Mouse (Mus musculus) hindbrain, embryonic 11.5 days (tissue): ENCODE measurements around the gene Nrap. TPM values are rescaled to one million over a fixed set of nuclear protein-coding genes. Genes with fewer than 3 reads are reported as not detected.

Experiments used
- ATAC-seq: fragments of 200-750 bp; cut with Nextera tagmentation; 2 replicates; pipeline ENCODE4 v1.8.0; 2017; ENCODE audit warnings: mild to moderate bottlenecking, moderate TSS enrichment, moderate library complexity; ENCODE audit not compliant: low FRiP score
- DNase-seq: peaks from one replicate; pipeline ENCODE4 v3.0.0-alpha.2; 2015; ENCODE audit warnings: low spot score
- H3K27ac ChIP-seq: fragments of 300-500 bp; sonication (generic); 2 replicates; pipeline ENCODE4 v1.5.1; 2014; ENCODE audit warnings: mild to moderate bottlenecking, low read depth, low read length
- H3K27me3 ChIP-seq: fragments of 300-500 bp; sonication (generic); 2 replicates; pipeline ENCODE4 v1.6.1; 2014; ENCODE audit warnings: mild to moderate bottlenecking, low read length, moderate library complexity, mixed read lengths; ENCODE audit not compliant: control insufficient read depth, insufficient read depth
- H3K36me3 ChIP-seq: fragments of 300-500 bp; sonication (generic); 2 replicates; pipeline ENCODE4 v1.6.1; 2014; ENCODE audit warnings: mild to moderate bottlenecking, low read length, moderate library complexity, mixed read lengths; ENCODE audit not compliant: control insufficient read depth, insufficient read depth
- H3K4me1 ChIP-seq: fragments of 300-500 bp; sonication (generic); replicated peaks from 2 replicates; pipeline ENCODE4 v1.6.1; 2014; ENCODE audit warnings: low read length, mixed read lengths; ENCODE audit not compliant: control insufficient read depth, insufficient read depth
- H3K4me2 ChIP-seq: fragments of 300-500 bp; sonication (generic); replicated peaks from 2 replicates; pipeline ENCODE4 v1.6.1; 2014; ENCODE audit warnings: mild to moderate bottlenecking, low read depth, low read length
- H3K4me3 ChIP-seq: fragments of 300-500 bp; sonication (generic); 2 replicates; pipeline ENCODE4 v1.5.1; 2014; ENCODE audit warnings: low read depth, low read length
- H3K9ac ChIP-seq: fragments of 300-500 bp; sonication (generic); 2 replicates; pipeline ENCODE4 v1.6.1; 2014; ENCODE audit warnings: low read depth, low read length
- H3K9me3 ChIP-seq: fragments of 300-500 bp; sonication (generic); 2 replicates; pipeline ENCODE4 v1.6.1; 2016; ENCODE audit warnings: low read length; ENCODE audit not compliant: control insufficient read depth
- WGBS: fragments of 180-500 bp; shearing (Covaris S2); extraction: QIAGEN DNeasy Blood & Tissue Kit; methylation state at CpG from one replicate; pipeline ENCODE4 v1.1.7; 2014; 5-methylcytosine and 5-hydroxymethylcytosine counted together
- polyA plus RNA-seq: library from polyadenylated mRNA; unstranded; fragments of >200 nt; fragmentation: Nextera tagmentation; extraction: Ambion mirVana; gene quantifications from 2 replicates; pipeline ENCODE4 v1.2.1, GENCODE M21; 2014

The Nrap gene
- polyA plus RNA-seq, 1 experiment from 2014 or later = 0.22 TPM

- H3K9ac ChIP-seq = no peak overlapping the region
- WGBS = 58% methylated on average over 14 of the region's 14 CpGs
- no peak overlapping the region for H3K4me2 ChIP-seq
- DNase-seq (no peak), ATAC-seq (no peak)
- H3K4me3 ChIP-seq = no peak overlapping the region
- no peaks in the 10 kb centered on the region for H3K9me3 ChIP-seq
- no peak overlapping the region for H3K27ac ChIP-seq
- no peaks in the 10 kb centered on the region; the same call in 1 of the 2 replicates for H3K4me1 ChIP-seq
- H3K36me3 ChIP-seq = no peaks in the 10 kb centered on the region
- peaks cover 10% of the 10 kb centered on the region; the same call in 1 of the 2 replicates for H3K27me3 ChIP-seq
Observed at GRCm38 (mm10) chr19:56400200-56400599, 10.4 kb upstream of the Nrap start.

- DNase-seq (no peak), ATAC-seq (no peak)
- no peaks in the 10 kb centered on the region for H3K9me3 ChIP-seq
- no peak overlapping the region for H3K9ac ChIP-seq
- H3K36me3 ChIP-seq = no peaks in the 10 kb centered on the region
- H3K27ac ChIP-seq = no peak overlapping the region
- H3K27me3 ChIP-seq = peaks cover 13% of the 10 kb centered on the region; the same call in 1 of the 2 replicates
- H3K4me1 ChIP-seq = no peaks in the 10 kb centered on the region; the same call in 1 of the 2 replicates
- H3K4me2 ChIP-seq = no peak overlapping the region
- no peak overlapping the region for H3K4me3 ChIP-seq
Observed at GRCm38 (mm10) chr19:56398528-56398795, 8.6 kb upstream of the Nrap start.

DNA sequence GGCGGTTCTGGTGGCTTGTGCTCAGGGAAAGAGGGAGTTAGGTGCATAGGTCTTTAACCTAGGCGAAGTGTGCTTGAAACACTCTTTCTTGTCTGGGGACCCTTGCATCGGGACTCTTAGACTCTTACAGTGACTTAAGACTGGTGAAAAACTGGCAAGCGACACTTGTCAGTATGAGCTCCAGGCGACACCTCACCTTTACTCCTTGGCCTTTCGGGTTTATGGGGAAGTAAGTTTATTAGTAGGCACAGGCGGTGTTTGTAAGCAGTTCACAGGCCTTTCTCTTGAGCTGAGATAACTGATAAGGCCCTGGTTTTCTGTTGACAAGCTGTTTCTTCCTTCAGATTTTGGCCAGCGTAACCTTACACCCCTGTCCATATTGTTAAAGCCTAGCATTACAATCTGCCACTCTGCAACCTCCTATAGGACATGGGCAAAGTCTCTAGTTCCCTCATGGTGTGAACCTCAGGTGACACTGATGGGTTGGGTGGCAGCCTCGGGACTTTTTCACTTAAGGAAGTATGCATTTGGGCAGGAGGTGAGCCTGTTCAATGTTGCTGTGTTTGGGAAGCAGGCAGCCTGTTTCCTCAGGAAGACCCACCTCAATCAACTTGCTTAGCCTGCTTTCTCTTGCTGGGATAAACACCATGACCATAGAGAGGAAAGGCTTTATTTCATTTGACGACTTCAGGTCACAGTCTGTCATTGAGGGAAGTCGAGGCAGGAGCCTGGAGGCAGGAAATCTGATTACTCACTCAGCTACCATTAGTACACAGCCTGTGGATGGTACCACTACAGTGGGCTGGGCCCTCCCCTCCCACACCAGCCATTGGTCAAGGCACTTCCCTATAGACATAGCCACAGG, 8.1 kb upstream of the Nrap start:
- peaks cover 13% of the 10 kb centered on the region; the same call in 1 of the 2 replicates for H3K27me3 ChIP-seq

DNA sequence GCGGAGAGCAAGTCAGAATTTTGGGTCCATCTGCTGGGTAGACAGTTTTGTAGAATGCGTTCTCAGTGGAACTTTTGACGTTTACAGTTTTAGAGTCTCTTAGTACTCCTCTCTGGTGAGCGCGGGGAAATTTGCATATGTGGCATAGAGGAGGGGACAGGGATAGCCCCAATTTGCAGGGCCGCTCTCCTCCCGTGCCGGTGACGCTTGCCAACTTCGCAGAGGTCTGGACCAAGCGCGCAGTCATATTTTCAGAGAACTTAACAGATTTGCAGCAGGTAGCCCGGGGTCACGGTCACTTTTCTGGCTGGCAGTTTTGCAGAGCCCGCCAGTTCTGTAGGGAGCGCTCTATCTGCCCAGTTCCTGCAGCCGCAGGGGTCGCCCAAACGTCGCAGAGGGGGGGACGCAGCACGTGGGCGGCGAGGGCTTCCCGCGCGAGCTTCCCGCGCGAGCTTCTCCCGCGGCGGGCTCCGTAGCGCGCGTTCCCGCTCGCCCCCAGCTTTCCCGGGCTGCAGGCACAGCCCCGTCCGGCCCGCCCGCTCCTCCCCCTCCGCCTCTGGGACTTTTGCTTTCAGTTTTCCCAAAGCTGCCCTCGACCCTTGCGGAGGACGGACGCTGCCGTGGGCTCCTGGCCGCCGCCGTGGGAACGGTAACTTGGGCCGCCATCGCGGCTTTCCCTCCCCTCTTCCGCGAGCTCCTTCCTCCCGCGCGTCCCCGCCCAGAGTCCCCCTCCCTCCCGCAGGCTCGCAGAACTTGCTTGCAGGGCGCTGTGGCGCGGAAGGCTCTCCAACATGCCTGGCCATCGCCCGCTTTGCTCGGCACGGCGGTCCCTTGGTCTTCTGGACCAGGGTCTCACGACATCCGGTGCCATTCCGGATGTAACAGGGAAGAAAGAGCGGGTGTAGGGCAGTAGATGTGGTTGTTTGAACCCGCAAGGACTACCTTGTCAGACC, 7.1 kb upstream of the Nrap start, which contains the start of gene Casp7:
Casp7 (plus strand) TSS at position 461 of the 953 bp plus-strand sequence.
- peak; percentile 45 for ATAC-seq
- H3K27me3 ChIP-seq = peaks cover 13% of the 10 kb centered on the region; the same call in 1 of the 2 replicates

More for the DNA sequence above, 8.1 kb upstream of the Nrap start:
- Histone ChIP-seq H3K36me3 (no peaks in the 10 kb centered on the region), H3K27ac (peak overlapping the region; percentile 39; the same call in 1 of the 2 replicates), H3K4me2 (peak overlapping the region; percentile 99), H3K4me1 (no peaks in the 10 kb centered on the region; the same call in 1 of the 2 replicates), H3K9me3 (no peaks in the 10 kb centered on the region), H3K9ac (peak overlapping the region; percentile 74), H3K4me3 (peak overlapping the region; percentile 58)
- no peak for ATAC-seq
- DNase-seq = no peak
- 66% methylated on average over 11 of the region's 11 CpGs for WGBS

GRCm38 (mm10) chr19:56396227-56396626, 6.4 kb upstream of the Nrap start:
- Histone ChIP-seq H3K27ac (no peak overlapping the region), H3K9ac (no peak overlapping the region), H3K4me2 (peak overlapping the region; percentile 99), H3K4me1 (no peaks in the 10 kb centered on the region; the same call in 1 of the 2 replicates), H3K27me3 (peaks cover 13% of the 10 kb centered on the region; the same call in 1 of the 2 replicates), H3K4me3 (no peak overlapping the region), H3K36me3 (no peaks in the 10 kb centered on the region), H3K9me3 (no peaks in the 10 kb centered on the region)
- ATAC-seq (no peak), DNase-seq (no peak)
- WGBS = 44% methylated on average over 12 of the region's 12 CpGs

More for the DNA sequence above, 7.1 kb upstream of the Nrap start, which contains the start of gene Casp7:
- H3K9ac ChIP-seq = peak within 1 kb of the TSS; percentile 74
- no peaks in the 10 kb centered on the region for H3K36me3 ChIP-seq
- under 1% methylated on average over 75 of the region's 78 CpGs for WGBS
- peak within 1 kb of the TSS; percentile 58 for H3K4me3 ChIP-seq
- H3K4me2 ChIP-seq = peak within 1 kb of the TSS; percentile 99
- peak within 1 kb of the TSS; percentile 39; the same call in 1 of the 2 replicates for H3K27ac ChIP-seq
- no peaks in the 10 kb centered on the region; the same call in 1 of the 2 replicates for H3K4me1 ChIP-seq
- DNase-seq = peak; percentile 74
- H3K9me3 ChIP-seq = no peaks in the 10 kb centered on the region

- H3K9me3 ChIP-seq = no peaks in the 10 kb centered on the region
- H3K4me1 ChIP-seq = no peaks in the 10 kb centered on the region; the same call in 1 of the 2 replicates
- no peak overlapping the region for H3K4me3 ChIP-seq
- WGBS = 86% methylated on average over 16 of the region's 16 CpGs
- H3K27me3 ChIP-seq = peaks cover 13% of the 10 kb centered on the region; the same call in 1 of the 2 replicates
- H3K4me2 ChIP-seq = no peak overlapping the region
- ATAC-seq (no peak), DNase-seq (no peak)
- no peaks in the 10 kb centered on the region for H3K36me3 ChIP-seq
- no peak overlapping the region for H3K27ac ChIP-seq
- no peak overlapping the region for H3K9ac ChIP-seq
Observed at GRCm38 (mm10) chr19:56395183-56395935, 5.5 kb upstream of the Nrap start.

DNA sequence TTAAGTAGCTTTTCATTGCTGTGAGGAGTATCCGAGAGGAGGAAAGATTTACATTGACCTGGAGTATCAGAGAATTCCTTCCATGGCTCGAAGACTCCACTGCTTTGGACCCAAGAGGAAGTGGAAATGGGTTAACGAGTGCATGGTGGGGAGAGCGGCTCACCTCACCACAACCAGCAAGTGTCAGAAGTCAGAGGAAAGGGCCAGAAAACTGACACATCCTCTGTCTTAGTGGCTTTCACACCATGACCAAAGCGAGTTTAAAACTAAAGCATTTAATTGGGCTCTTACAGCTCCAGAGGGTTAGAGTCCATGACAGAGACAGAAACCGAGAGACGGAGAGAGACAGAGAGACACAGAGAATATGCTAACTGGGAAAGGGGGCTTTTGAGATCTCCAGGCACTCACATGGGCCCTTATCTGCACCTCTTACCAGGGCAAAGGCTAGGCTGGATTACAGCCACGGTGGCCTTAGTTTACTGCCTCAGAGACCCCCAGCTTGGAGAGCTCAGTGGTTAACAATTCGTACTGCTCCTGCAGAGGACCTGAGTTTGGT, 3.6 kb upstream of the Nrap start:
- ATAC-seq (no peak), DNase-seq (no peak)
- Histone ChIP-seq H3K4me2 (no peak overlapping the region), H3K4me3 (no peak overlapping the region), H3K27ac (no peak overlapping the region), H3K9me3 (no peaks in the 10 kb centered on the region), H3K9ac (no peak overlapping the region), H3K4me1 (no peaks in the 10 kb centered on the region; the same call in 1 of the 2 replicates), H3K36me3 (no peaks in the 10 kb centered on the region), H3K27me3 (peaks cover 13% of the 10 kb centered on the region; the same call in 1 of the 2 replicates)
- 85% methylated on average over 9 of the region's 9 CpGs for WGBS
